Mouse (Mus musculus) limb, embryonic 11.5 days (tissue): ENCODE results near the gene Ift20. TPM values are rescaled to one million over a fixed set of nuclear protein-coding genes. Genes with fewer than 3 reads are reported as not detected.

Experiments
- ATAC-seq: fragments of 200-750 bp; cut with Nextera tagmentation; 2 replicates; pipeline ENCODE4 v1.8.0; 2017; ENCODE audit warnings: low read depth; ENCODE audit not compliant: insufficient number of reproducible peaks, low FRiP score, low TSS enrichment
- DNase-seq: peaks from one replicate; pipeline ENCODE4 v3.0.0-alpha.2; 2015; ENCODE audit warnings: low spot score
- H3K27ac ChIP-seq: fragments of 300-500 bp; sonication (generic); replicated peaks from 2 replicates; pipeline ENCODE4 v1.5.1; 2014; ENCODE audit warnings: low read depth, mild to moderate bottlenecking, low read length
- H3K27me3 ChIP-seq: fragments of 300-500 bp; sonication (generic); 2 replicates; pipeline ENCODE4 v1.6.1; 2014; ENCODE audit warnings: mild to moderate bottlenecking, low read length, mixed read lengths; ENCODE audit not compliant: control insufficient read depth, insufficient read depth
- H3K36me3 ChIP-seq: fragments of 300-500 bp; sonication (generic); 2 replicates; pipeline ENCODE4 v1.6.1; 2014; ENCODE audit warnings: mild to moderate bottlenecking, low read length, moderate library complexity, mixed read lengths; ENCODE audit not compliant: control insufficient read depth, insufficient read depth
- H3K4me1 ChIP-seq: fragments of 300-500 bp; sonication (generic); 2 replicates; pipeline ENCODE4 v1.6.1; 2014; ENCODE audit warnings: low read length, mixed read lengths; ENCODE audit not compliant: control insufficient read depth, insufficient read depth
- H3K4me2 ChIP-seq: fragments of 300-500 bp; sonication (generic); 2 replicates; pipeline ENCODE4 v1.6.1; 2014; ENCODE audit warnings: low read depth, mild to moderate bottlenecking, moderate library complexity; ENCODE audit not compliant: severe bottlenecking
- H3K4me3 ChIP-seq: fragments of 300-500 bp; sonication (generic); 2 replicates; pipeline ENCODE4 v1.5.1; 2014; ENCODE audit warnings: low read depth, low read length
- H3K9ac ChIP-seq: fragments of 300-500 bp; sonication (generic); 2 replicates; pipeline ENCODE4 v1.6.1; 2014; ENCODE audit warnings: mild to moderate bottlenecking, low read length
- H3K9me3 ChIP-seq: fragments of 300-500 bp; sonication (generic); 2 replicates; pipeline ENCODE4 v1.6.1; 2016; ENCODE audit warnings: low read length; ENCODE audit not compliant: control insufficient read depth
- whole genome bisulfite sequencing: fragments of 180-500 bp; shearing (Covaris S2); extraction: QIAGEN DNeasy Blood & Tissue Kit; methylation state at CpG from one replicate; pipeline ENCODE4 v1.1.7; 2014; 5-methylcytosine and 5-hydroxymethylcytosine counted together
- polyA plus RNA-seq: library from polyadenylated mRNA; unstranded; fragments of >200 nt; fragmentation: Nextera tagmentation; extraction: Ambion mirVana; gene quantifications from 2 replicates; pipeline ENCODE4 v1.2.1, GENCODE M21; 2014

The Ift20 gene
- polyA plus RNA-seq, 1 experiment from 2014 or later: 130 TPM

- no peak overlapping the region for H3K9ac ChIP-seq
- H3K27me3 ChIP-seq: no peaks in the 10 kb centered on the region
- 69% methylated on average over 8 of the region's 8 CpGs for WGBS
- DNase-seq (no peak), ATAC-seq (no peak)
- H3K4me3 ChIP-seq: no peak overlapping the region
- peaks cover 8% of the 10 kb centered on the region; the same call in 1 of the 2 replicates for H3K4me1 ChIP-seq
- H3K9me3 ChIP-seq: no peaks in the 10 kb centered on the region
- no peak overlapping the region for H3K27ac ChIP-seq
- no peak overlapping the region for H3K4me2 ChIP-seq
- H3K36me3 ChIP-seq: peaks cover 10% of the 10 kb centered on the region; the same call in 1 of the 2 replicates
Measured at GRCm38 (mm10) chr11:78545181-78545580, 9.0 kb downstream of the Ift20 start.

- Histone ChIP-seq H3K4me3 (no peak overlapping the region), H3K27me3 (no peaks in the 10 kb centered on the region), H3K27ac (no peak overlapping the region), H3K4me1 (peaks cover 8% of the 10 kb centered on the region; the same call in 1 of the 2 replicates), H3K4me2 (no peak overlapping the region), H3K36me3 (peaks cover 2% of the 10 kb centered on the region; the same call in 1 of the 2 replicates), H3K9me3 (no peaks in the 10 kb centered on the region), H3K9ac (no peak overlapping the region)
- no peak for DNase-seq
- WGBS: 78% methylated on average over 2 of the region's 2 CpGs
- ATAC-seq: no peak
Measured at GRCm38 (mm10) chr11:78547718-78548460, 11.7 kb downstream of the Ift20 start.

- no peak for DNase-seq
Measured at GRCm38 (mm10) chr11:78549491-78549987, 13.4 kb downstream of the Ift20 start.

GRCm38 (mm10) chr11:78550168-78551058 lies 14.3 kb downstream of the Ift20 start, which contains the start of gene Tmem97:
TSS of gene Tmem97 (minus strand) at chr11:78550777.
- DNase-seq (peak; percentile 96), ATAC-seq (peak; percentile 100)
- Histone ChIP-seq H3K9me3 (no peaks in the 10 kb centered on the region), H3K4me2 (peak within 1 kb of the TSS; percentile 62), H3K4me1 (peaks cover 8% of the 10 kb centered on the region; the same call in 1 of the 2 replicates), H3K27me3 (no peaks in the 10 kb centered on the region), H3K27ac (peak within 1 kb of the TSS; percentile 50), H3K4me3 (peak within 1 kb of the TSS; percentile 56), H3K9ac (peak within 1 kb of the TSS; percentile 67), H3K36me3 (no peaks in the 10 kb centered on the region; the same call in 1 of the 2 replicates)
- WGBS: under 1% methylated on average over 60 of the region's 60 CpGs

More at GRCm38 (mm10) chr11:78549491-78549987, 13.4 kb downstream of the Ift20 start:
- Histone ChIP-seq H3K4me1 (peaks cover 8% of the 10 kb centered on the region; the same call in 1 of the 2 replicates), H3K4me2 (peak overlapping the region; percentile 53), H3K27ac (no peak overlapping the region), H3K4me3 (peak overlapping the region; percentile 56), H3K27me3 (no peaks in the 10 kb centered on the region), H3K36me3 (no peaks in the 10 kb centered on the region; the same call in 1 of the 2 replicates), H3K9ac (peak overlapping the region; percentile 67), H3K9me3 (no peaks in the 10 kb centered on the region)
- 6% methylated on average over 5 of the region's 5 CpGs for WGBS
- ATAC-seq: no peak

- no peaks in the 10 kb centered on the region for H3K27me3 ChIP-seq
- WGBS: 35% methylated on average over 6 of the region's 6 CpGs
- no peak for DNase-seq
- peaks cover 8% of the 10 kb centered on the region; the same call in 1 of the 2 replicates for H3K4me1 ChIP-seq
- peak overlapping the region; percentile 62 for H3K9ac ChIP-seq
- no peaks in the 10 kb centered on the region; the same call in 1 of the 2 replicates for H3K36me3 ChIP-seq
- H3K9me3 ChIP-seq: no peaks in the 10 kb centered on the region
- ATAC-seq: peak; percentile 53
- H3K4me3 ChIP-seq: peak overlapping the region; percentile 56
- H3K4me2 ChIP-seq: peak overlapping the region; percentile 62
- H3K27ac ChIP-seq: peak overlapping the region; percentile 16; the same call in 1 of the 2 replicates
Measured at GRCm38 (mm10) chr11:78551059-78551398, 14.9 kb downstream of the Ift20 start.

- no peaks in the 10 kb centered on the region for H3K27me3 ChIP-seq
- no peaks in the 10 kb centered on the region for H3K9me3 ChIP-seq
- WGBS: 88% methylated on average over 3 of the region's 3 CpGs
- no peak overlapping the region for H3K9ac ChIP-seq
- DNase-seq: no peak
- H3K27ac ChIP-seq: no peak overlapping the region
- ATAC-seq: no peak
- no peak overlapping the region for H3K4me2 ChIP-seq
- H3K36me3 ChIP-seq: no peaks in the 10 kb centered on the region
- H3K4me3 ChIP-seq: no peak overlapping the region
- no peaks in the 10 kb centered on the region; the same call in 1 of the 2 replicates for H3K4me1 ChIP-seq
Measured at GRCm38 (mm10) chr11:78555623-78556022, 19.5 kb downstream of the Ift20 start.

- Histone ChIP-seq H3K4me1 (no peaks in the 10 kb centered on the region; the same call in 1 of the 2 replicates), H3K36me3 (no peaks in the 10 kb centered on the region), H3K9ac (no peak overlapping the region), H3K4me3 (no peak overlapping the region), H3K9me3 (no peaks in the 10 kb centered on the region), H3K4me2 (no peak overlapping the region), H3K27me3 (no peaks in the 10 kb centered on the region), H3K27ac (no peak overlapping the region)
- WGBS: 88% methylated on average over 4 of the region's 4 CpGs
- DNase-seq (no peak), ATAC-seq (no peak)
Measured at GRCm38 (mm10) chr11:78556070-78556469, 19.9 kb downstream of the Ift20 start.

GRCm38 (mm10) chr11:78557241-78557640 lies 21.1 kb downstream of the Ift20 start:
- Histone ChIP-seq H3K27me3 (no peaks in the 10 kb centered on the region), H3K9me3 (no peaks in the 10 kb centered on the region), H3K9ac (no peak overlapping the region), H3K4me3 (no peak overlapping the region), H3K36me3 (no peaks in the 10 kb centered on the region), H3K4me1 (no peaks in the 10 kb centered on the region; the same call in 1 of the 2 replicates), H3K27ac (no peak overlapping the region), H3K4me2 (no peak overlapping the region)
- ATAC-seq (no peak), DNase-seq (no peak)
- 56% methylated on average over 8 of the region's 8 CpGs for WGBS
